Mouse (Mus musculus) right cerebral cortex, postnatal 4 days (tissue): Measurements from ENCODE around the gene Atp13a4.

Source experiments
- DNase-seq: peaks from one replicate; pipeline ENCODE4 v3.0.0-alpha.2; 2022

Gene Atp13a4

DNA sequence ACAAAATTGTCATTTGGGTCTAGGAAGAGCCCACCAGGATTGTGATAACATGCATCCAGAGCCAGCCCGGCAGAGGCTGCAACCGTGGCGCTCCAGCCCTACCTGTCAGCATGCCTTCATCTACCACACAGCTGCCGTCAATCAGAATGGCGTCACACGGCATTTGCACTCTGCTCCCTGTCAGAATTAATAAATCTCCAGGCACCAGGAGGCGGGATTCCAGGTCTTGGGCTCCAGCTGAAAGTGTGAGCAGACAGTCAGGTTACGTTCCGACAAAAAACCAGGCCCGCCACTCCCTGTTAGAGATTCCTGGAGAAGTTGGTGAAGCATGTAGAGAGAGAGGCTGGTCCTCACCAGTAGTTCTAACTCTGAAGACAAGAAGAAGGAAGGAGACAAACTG, 85.3 kb downstream of the Atp13a4 start:
- no peak for DNase-seq

DNA sequence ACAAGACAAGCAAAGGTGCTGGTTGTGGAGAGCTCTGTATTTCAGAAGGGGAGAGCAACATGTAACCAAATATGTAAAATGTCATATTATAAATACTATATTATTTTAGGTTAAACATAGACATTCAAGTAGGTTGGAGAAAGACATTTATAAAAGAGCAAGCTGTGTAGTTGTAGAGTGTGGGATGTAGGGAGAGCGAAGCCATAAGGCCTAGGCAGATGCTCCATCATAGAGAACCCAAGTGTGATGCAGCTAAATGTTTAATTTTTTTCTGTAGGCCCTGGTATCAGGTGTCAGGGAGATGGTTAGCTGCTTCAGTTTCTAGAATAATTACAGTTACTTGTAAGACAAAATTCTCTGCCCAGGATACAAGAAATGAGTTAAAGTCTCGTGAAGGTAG, 87.8 kb downstream of the Atp13a4 start:
- DNase-seq = no peak

DNA sequence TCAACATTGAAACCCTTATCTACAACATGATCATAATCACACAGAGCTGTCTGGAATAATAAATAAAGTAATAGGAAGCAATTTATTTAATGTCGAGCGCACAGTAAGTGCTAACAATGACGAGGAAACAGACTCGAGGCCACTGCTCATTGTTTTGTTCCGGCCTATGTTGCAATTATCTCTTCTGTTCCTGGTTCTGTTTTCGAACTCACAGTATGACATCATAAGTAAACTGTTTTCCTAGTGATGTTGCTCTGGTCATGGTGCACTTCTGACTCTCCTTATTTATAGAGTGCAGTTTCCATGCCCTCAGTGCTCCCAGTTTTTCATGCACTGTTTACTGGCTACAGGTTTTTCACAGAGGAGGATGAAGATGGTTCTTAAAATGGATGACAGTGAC, 91.4 kb downstream of the Atp13a4 start:
- DNase-seq = no peak

DNA sequence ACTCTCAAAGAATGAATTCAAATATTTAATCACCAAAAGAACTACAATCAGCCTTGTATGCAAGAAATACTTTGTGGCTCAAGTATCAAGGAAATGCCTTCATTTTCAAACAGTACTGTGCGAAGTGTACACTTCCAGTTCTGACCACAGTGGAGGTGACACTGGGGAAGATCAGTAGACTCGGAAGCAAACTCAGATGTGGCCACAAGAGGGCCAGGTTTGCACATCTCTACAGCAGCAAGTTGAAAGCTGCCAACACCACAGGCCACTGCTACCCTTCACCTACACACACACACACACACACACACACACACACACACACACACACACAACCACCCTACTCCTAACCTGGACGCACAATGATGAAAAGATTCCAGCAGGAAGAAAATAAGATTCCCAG, 93.0 kb downstream of the Atp13a4 start:
- peak; percentile 40 for DNase-seq

DNA sequence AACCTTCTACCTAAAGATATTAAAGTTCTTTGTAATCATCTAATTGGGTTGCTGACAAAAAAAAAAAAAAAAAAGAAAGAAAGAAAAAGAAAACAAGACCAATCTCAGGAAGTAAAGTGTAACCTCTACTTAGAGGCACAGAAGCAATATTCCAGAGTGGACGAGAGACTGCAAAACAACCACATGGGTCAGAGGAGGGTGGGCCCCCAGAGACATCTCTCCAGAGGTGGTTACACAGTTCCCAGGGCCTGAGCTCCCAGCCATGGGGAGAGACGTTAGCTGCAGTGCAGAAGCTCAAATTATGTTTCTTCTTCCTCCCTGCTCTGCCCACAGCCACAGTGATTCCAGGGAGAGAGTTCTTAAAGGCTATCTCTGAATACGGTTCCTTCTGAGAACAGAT, 102.5 kb downstream of the Atp13a4 start:
- DNase-seq = no peak

DNA sequence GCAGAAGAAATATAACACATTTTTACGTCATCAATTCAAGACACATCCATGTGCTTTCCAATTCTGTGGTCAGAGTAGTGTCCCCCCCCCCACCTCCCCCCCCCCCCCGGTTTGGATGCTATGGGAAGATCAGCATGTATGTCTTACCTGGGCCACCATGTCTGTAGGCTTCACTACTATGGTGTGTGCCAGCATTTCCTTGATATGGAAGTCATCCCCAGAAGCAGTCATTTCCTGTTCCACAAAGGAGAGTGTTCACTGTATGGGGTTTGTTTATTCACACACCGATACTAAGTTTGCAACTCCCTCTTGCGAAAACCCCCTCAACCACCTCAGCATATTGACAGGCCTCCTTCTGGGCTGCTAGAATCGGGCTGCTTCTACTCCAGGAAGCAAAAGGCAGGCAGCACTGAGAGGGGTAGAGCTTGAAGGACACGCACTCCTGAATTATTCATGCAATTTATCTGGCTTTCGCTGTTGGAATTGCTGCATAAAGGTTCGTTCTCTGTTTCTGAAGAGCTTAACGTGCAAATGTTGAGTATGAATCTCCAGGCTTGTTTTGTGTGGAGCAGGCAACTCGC, 103.2 kb downstream of the Atp13a4 start:
- no peak for DNase-seq

DNA sequence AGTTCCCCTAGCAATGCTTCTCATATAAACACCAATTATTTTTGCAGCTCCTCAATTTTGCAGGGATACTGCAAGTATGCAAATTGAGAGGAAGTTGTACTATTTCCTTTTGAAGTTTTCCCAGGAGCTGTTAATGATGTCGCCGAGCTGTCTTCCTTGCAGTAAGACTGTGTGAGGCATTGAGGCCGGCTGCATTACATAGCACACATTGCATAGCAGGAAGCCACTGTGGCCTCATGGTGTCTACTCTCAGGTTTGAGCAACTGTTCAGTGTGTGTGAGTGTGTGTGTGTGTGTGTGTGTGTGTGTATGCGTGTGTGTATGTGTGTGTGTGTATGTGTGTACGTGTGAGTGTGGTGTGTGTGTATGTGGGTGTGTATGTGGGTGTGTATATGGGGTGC, 106.6 kb downstream of the Atp13a4 start:
- no peak for DNase-seq

DNA sequence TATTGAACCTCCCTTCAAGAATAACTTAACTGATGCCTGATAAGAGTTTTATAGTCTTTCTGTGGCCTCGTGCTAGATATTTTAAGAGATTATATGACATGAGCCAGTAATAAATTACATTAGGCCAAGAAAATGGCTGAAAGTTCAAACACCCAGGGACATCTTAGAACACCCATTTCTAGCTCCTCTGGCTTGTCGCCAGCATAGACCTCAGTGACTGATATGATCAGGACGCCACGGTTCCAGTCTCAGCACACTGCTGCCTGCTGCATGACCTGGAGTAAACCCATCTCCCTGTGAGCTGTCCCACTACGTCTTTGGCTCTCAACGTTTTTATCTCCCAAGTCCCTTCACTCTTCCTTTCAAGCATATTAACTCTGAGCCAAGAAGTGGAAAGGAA, 108.9 kb downstream of the Atp13a4 start:
- DNase-seq = no peak

DNA sequence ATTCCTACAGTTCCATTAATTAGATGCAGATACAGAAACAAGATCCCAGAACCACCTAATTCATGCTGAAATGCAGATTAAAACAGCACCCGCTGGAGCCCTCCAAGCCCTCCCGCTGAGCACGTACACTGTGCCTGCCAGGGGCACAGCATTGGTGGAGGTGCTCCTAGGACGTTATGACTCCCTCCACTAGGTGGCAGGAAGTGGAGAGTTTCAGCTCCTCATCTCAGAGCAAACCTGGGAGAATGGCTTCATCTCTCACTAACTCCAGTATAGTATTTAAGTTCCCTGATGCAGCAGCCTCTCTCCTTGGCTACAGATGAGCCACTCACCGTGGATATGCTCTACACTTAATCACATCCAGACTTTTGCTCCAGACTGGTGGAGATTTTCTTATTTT, 110.0 kb downstream of the Atp13a4 start:
- peak; percentile 20 for DNase-seq

DNA sequence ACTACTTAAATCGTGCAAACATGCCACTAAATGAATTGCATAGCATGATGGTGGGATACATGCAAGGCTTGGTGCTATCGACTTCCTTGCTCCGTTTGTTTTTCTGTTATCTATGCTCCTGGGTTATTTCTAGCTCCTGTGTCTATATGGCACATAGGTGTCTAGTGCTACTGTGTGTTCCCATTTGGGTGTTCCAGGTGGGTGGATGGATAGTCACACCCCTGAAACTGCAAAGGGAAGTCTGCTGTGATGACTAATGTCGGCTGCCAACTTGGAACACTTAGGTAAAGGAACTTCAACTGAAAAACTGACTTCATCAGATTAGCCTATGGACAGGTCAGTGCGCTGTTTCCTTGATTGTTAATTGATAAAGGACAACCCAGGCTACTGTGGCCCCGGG, 129.8 kb downstream of the Atp13a4 start:
- DNase-seq = no peak

DNA sequence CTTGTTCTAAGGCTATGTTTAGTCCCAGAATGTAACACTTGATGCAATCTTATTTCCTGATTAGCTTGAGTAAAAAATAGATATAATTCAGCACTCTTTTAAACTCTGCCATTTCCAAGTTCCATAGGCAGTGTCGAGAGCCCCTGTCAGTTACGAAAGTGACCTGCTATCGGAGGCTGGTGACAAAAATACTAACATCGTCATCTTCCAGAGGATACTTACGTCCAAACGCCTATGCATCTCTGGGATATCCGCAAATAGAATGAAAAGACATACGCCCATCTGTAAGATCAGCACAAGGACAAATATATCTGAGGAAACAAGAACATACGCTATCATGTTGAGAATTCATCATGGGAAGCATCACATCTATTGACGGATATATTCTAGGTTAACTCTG, 137.3 kb downstream of the Atp13a4 start:
- DNase-seq = no peak

DNA sequence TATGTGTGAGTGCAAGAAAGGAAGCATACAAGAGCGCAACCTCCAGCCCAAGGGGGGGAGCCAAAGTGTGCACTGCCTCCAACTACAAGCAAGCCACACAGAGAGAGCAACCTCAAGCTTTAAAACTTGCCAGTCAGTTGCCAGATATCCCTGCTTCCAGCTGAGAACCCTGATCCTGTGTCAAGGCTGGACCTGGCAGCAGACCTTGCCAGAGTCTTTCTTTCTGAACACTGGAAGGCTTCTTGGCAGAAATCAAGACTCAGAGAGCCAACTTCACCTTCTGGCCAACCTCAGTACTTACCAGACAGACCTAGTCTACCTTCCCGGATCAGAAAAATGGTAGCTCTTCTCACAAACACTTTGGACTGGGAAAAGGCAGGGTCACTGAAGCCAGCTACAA, 145.6 kb downstream of the Atp13a4 start:
- no peak for DNase-seq

DNA sequence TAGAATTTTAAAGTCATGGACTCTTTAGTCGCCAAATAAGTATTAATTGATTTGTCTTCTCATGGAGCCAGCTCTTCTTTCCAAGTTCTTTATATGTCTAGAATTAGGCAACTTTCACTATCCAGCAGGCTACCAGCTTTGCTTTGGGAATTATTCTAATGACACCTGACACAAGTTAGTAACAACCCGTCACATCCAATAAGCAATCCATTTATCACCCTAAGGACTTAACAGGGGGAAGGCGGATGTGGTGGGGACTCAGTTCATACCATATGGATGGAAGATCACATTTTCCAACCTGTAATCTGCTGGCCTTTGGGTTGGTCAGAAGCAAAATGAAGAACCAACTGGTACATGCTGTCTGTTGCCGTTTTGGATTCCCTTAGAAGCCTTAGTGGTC, 159.9 kb downstream of the Atp13a4 start:
- no peak for DNase-seq

DNA sequence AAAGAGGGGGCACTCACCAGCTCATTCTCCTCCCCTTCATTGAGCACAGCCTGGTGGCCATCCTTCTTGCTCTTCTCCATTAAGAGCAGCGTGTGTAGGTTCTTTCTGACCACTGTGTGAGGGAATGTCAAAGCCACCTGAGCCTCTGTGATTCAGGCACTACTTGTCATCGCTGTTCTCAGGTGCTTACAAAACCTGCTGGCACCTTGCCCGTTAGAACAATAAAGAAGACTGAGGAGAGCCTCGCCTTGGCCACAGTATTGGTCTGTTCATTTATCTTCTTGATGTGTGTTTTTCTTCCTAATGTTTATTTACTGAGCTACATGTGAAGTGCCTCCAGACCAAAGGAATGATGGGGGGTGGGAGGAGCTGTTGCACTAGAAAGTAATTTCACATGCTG, 166.2 kb downstream of the Atp13a4 start, which contains the start of gene Atp13a5:
TSS of gene Atp13a5 (minus strand) at position 275 of the 400 bp plus-strand sequence.
- DNase-seq = no peak

DNA sequence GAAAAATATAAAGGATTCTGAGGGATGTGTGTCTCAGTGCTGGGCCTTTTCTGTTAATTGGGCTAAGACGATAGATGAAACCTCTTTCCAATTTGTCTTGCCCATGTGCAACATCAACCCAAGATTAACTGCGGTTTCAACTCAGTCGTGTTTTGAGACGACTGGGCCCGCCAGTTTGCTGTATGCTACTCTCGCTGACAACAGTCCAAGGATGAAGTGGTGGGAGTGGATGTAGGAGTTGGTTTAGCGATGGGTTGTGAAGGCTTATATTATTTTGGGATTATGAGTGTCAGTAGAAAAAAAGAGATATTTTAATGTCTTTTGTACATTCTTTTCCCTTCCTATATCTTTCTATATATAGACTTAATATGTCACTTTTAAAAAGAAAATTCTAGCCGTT, 170.0 kb downstream of the Atp13a4 start:
- DNase-seq = no peak
